Mouse (Mus musculus) embryonic facial prominence, embryonic 10.5 days (tissue): ENCODE results near the gene Ntrk2. TPM values are rescaled to one million over a fixed set of nuclear protein-coding genes. Genes with fewer than 3 reads are reported as not detected.
A peak's percentile ranks its signal among the peaks of the same experiment; 100 is the strongest.

Experiments used
- DNase-seq: peaks from one replicate; pipeline ENCODE4 v3.0.0-alpha.2; 2017; ENCODE audit warnings: low spot score
- H3K27ac ChIP-seq: fragments of 300-500 bp; sonication (generic); replicated peaks from 2 replicates; pipeline ENCODE4 v1.5.1; 2016; ENCODE audit warnings: mild to moderate bottlenecking
- H3K27me3 ChIP-seq: fragments of 300-500 bp; sonication (generic); replicated peaks from 2 replicates; pipeline ENCODE4 v1.6.1; 2016; ENCODE audit warnings: low read depth, mild to moderate bottlenecking; ENCODE audit not compliant: poor library complexity, severe bottlenecking
- H3K36me3 ChIP-seq: fragments of 300-500 bp; sonication (generic); replicated peaks from 2 replicates; pipeline ENCODE4 v1.6.1; 2016; ENCODE audit warnings: mild to moderate bottlenecking, moderate library complexity
- H3K4me1 ChIP-seq: fragments of 300-500 bp; sonication (generic); 2 replicates; pipeline ENCODE4 v1.6.1; 2016
- H3K4me3 ChIP-seq: fragments of 300-500 bp; sonication (generic); 2 replicates; pipeline ENCODE4 v1.5.1; 2016; ENCODE audit warnings: mild to moderate bottlenecking, moderate library complexity
- H3K9me3 ChIP-seq: fragments of 300-500 bp; sonication (generic); 2 replicates; pipeline ENCODE4 v1.6.1; 2016; ENCODE audit warnings: mild to moderate bottlenecking
- WGBS: fragments of 180-500 bp; shearing (Covaris S2); methylation state at CpG from one replicate; pipeline ENCODE4 v1.1.7; 2016; 5-methylcytosine and 5-hydroxymethylcytosine counted together
- polyA plus RNA-seq: library from polyadenylated mRNA; unstranded; fragments of >200 nt; fragmentation: Nextera tagmentation; extraction: Ambion mirVana; gene quantifications from 2 replicates; pipeline ENCODE4 v1.2.1, GENCODE M21; 2016

Gene Ntrk2
- polyA plus RNA-seq, 1 experiment from 2014 or later, result 11.5 TPM

DNA sequence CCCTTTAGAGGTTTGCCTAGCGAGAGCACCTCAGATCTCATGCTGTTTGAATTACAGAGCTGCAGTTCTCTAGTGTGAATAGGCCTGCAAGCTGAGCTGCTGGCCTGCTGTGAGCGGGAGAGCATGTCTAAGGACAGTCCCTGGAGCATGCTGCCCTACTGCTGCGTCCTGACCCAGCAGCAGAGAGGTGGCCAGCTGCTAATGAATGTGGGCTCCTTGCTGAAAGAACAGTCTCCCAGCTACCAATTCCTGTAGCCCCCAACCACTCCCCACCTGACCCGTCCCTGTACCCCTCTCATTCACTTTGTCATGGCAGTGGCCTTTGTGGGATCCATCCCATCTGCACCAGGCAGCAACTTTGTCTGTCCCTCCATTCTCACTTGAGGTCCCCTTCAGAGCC is 126.8 kb downstream of the Ntrk2 start:
- H3K4me1 ChIP-seq, result peaks cover 33% of the 10 kb centered on the region
- DNase-seq, result no peak
- H3K9me3 ChIP-seq, result no peaks in the 10 kb centered on the region
- H3K27ac ChIP-seq, result peak overlapping the region; percentile 24; the same call in 1 of the 2 replicates
- 14% methylated on average over 4 of the region's 4 CpGs for WGBS
- peaks cover 14% of the 10 kb centered on the region for H3K27me3 ChIP-seq
- no peak overlapping the region for H3K4me3 ChIP-seq
- H3K36me3 ChIP-seq, result no peaks in the 10 kb centered on the region

DNA sequence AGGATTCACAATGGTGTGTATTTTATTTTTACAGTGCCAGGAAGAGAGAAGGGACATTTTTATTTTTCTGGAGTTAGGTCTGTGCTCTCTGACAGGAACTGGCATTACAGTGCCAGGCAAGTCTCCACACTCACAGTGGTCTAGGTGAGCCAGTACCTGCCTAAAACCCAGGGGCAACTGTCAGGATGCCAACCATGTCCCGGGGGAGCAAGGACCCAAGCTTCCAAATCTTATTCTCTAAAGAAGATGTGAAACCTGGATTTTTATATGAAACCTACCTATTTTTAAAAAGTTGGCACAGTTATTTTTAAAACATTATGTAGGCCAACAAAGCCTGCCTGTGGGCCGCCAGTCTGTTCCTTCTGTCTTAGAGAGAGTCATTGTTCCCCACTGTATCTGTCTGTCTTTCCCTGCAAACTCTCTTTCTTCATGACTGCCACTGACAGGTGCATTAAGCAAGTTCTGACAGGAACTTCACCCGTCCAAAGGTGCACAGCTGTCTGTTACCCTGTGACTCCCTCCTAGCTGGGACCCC is 128.3 kb downstream of the Ntrk2 start:
- no peak overlapping the region for H3K27ac ChIP-seq
- WGBS, result 76% methylated on average over 3 of the region's 3 CpGs
- H3K36me3 ChIP-seq, result no peaks in the 10 kb centered on the region
- H3K4me1 ChIP-seq, result peaks cover 33% of the 10 kb centered on the region
- no peak overlapping the region for H3K4me3 ChIP-seq
- H3K27me3 ChIP-seq, result peaks cover 14% of the 10 kb centered on the region
- no peak for DNase-seq
- H3K9me3 ChIP-seq, result no peaks in the 10 kb centered on the region

DNA sequence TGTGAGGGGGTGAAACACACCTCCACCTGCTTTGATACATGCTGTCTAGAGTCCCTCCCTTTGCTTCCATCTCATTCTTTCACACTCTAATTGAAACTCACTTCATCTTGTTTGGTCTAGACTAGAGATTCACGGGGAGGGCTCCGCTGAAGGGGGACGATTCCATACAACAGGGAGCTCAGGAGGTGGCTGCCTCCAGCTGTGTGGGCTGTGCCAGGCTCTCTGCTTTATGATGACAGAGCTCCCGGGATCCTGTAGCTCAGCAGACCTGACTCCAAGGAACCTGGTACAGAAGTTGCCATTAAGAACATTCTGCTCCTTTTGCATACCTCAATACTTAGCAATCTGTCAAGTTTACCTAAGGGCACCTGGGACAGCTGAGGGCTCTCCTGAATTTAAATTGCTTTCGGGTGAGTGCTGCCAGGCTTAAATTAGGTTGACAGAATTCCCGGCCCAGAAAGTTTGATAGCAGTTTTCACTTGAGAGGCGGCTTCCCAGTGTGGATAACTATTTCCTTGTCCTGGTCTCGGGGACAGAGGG is 129.7 kb downstream of the Ntrk2 start:
- no peaks in the 10 kb centered on the region for H3K36me3 ChIP-seq
- no peak for DNase-seq
- peaks cover 14% of the 10 kb centered on the region for H3K27me3 ChIP-seq
- H3K9me3 ChIP-seq, result no peaks in the 10 kb centered on the region
- peaks cover 33% of the 10 kb centered on the region for H3K4me1 ChIP-seq
- H3K4me3 ChIP-seq, result no peak overlapping the region
- H3K27ac ChIP-seq, result no peak overlapping the region
- WGBS, result 15% methylated on average over 8 of the region's 8 CpGs

DNA sequence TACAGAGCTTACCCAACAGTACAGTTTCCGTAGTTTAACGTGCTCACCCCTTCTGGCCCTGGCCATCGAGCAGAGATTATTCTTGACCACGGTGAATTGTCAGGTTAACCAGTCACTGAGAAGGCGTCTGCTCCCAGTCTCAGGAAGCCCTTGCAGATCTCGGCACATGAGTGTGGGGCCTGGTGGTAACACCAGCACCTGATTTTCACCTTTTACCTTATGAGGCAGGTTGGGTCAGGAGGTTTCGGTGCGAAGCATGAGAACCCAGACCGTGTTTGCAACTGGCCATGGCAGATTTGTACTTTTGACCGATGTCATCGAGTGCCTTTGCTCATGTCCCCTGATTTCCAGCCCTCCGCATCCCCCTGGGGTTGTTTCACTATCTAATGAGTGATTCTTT is 131.5 kb downstream of the Ntrk2 start:
- Histone ChIP-seq H3K4me3 (no peak overlapping the region), H3K4me1 (peaks cover 28% of the 10 kb centered on the region), H3K36me3 (no peaks in the 10 kb centered on the region), H3K9me3 (no peaks in the 10 kb centered on the region), H3K27ac (no peak overlapping the region), H3K27me3 (peaks cover 14% of the 10 kb centered on the region)
- WGBS, result 95% methylated on average over 12 of the region's 12 CpGs
- DNase-seq, result no peak

DNA sequence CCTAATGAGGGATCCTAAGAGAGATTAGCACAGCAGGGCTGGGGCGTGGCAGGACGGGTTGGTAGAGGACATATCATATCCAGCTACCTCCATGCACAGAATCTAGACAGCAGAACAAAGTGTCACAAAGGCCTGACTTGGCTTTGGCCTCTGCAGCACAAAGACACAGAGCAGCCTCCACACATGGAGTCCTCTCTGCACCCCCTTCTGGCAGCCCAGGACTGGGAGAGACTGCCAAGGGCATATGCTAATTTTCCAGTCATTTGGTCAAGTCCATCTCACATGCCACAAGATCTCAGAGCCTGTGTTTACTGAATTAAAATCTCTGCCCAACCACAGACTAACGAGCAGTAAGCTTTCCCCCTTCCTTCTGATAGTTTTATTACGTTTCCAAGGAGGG is 132.1 kb downstream of the Ntrk2 start:
- Histone ChIP-seq H3K9me3 (no peaks in the 10 kb centered on the region), H3K36me3 (no peaks in the 10 kb centered on the region)

DNA sequence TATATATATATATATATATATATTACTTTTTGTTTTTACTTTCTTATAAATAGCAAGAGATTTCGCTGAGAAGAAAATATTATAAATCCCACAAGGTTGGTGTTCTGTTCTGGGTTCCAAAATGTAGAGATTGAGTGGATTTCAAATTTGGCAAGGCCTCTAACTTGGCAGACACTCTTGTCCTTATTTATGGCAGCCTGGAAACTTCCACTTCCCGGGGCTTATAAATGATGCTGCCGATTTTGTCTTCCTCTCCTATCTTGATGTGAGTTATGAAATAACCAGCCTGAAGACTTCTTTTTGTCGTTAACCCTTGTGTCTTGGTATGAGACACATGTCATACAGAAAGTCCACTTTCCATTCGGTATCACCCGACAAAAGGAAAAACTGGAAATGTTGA is 133.8 kb downstream of the Ntrk2 start:
- no peak overlapping the region for H3K27ac ChIP-seq
- DNase-seq, result no peak
- H3K4me1 ChIP-seq, result peaks cover 12% of the 10 kb centered on the region
- H3K4me3 ChIP-seq, result no peak overlapping the region
- no peaks in the 10 kb centered on the region for H3K36me3 ChIP-seq
- peaks cover 9% of the 10 kb centered on the region for H3K27me3 ChIP-seq
- no peaks in the 10 kb centered on the region for H3K9me3 ChIP-seq
- 90% methylated on average over 6 of the region's 6 CpGs for WGBS

More for the DNA sequence above, 132.1 kb downstream of the Ntrk2 start:
- no peak overlapping the region for H3K27ac ChIP-seq
- H3K4me3 ChIP-seq, result no peak overlapping the region
- 83% methylated on average over 4 of the region's 4 CpGs for WGBS
- peaks cover 14% of the 10 kb centered on the region for H3K27me3 ChIP-seq
- H3K4me1 ChIP-seq, result peaks cover 22% of the 10 kb centered on the region
- no peak for DNase-seq

DNA sequence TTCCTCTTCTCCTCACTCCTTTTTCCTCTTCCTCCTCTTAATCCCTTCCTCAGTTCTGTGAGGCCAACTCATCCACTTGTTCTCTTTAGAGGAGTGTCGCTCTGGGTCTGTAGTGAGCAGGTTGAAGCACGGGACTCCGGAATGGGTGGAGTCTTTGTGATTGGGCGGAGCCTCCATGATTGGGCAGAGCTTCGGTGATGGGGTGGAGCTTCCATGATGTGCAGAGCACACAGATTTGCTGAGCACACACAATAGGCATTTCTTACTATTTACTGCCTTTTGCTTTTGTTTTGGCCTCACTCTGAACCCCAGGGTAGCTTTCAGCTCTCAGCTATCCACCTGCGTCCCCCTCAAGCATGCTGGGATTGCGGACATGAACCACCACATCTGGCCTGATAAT is 134.4 kb downstream of the Ntrk2 start:
- Histone ChIP-seq H3K9me3 (no peaks in the 10 kb centered on the region), H3K4me1 (peaks cover 6% of the 10 kb centered on the region), H3K27ac (no peak overlapping the region), H3K36me3 (no peaks in the 10 kb centered on the region), H3K27me3 (peaks cover 3% of the 10 kb centered on the region; the same call in 1 of the 2 replicates), H3K4me3 (no peak overlapping the region)
- no peak for DNase-seq
- 48% methylated on average over 7 of the region's 7 CpGs for WGBS

DNA sequence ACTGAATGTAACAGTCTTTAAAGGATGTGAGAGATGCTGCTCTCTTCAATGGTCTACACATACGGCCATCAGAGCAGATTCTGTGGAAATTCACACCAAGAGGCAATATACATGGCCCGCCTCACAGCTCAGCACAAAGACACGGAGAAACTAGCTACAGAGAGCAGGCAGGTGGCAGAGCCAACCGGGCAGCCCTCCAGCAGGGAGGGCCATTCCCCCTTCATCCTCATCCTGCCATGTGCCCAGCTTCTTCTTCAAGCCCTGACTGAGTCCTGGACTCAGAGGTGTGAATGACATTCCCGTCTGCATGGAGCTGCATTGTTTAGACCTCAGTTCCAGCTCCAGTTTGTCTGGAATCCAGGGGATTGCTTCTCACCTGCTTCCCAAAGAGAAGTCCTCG is 139.4 kb downstream of the Ntrk2 start:
- no peak for DNase-seq
- H3K36me3 ChIP-seq, result no peaks in the 10 kb centered on the region
- no peaks in the 10 kb centered on the region for H3K27me3 ChIP-seq
- H3K4me1 ChIP-seq, result peaks cover 7% of the 10 kb centered on the region
- H3K4me3 ChIP-seq, result no peak overlapping the region
- WGBS, result 86% methylated on average over 6 of the region's 6 CpGs
- H3K27ac ChIP-seq, result no peak overlapping the region
- H3K9me3 ChIP-seq, result no peaks in the 10 kb centered on the region

DNA sequence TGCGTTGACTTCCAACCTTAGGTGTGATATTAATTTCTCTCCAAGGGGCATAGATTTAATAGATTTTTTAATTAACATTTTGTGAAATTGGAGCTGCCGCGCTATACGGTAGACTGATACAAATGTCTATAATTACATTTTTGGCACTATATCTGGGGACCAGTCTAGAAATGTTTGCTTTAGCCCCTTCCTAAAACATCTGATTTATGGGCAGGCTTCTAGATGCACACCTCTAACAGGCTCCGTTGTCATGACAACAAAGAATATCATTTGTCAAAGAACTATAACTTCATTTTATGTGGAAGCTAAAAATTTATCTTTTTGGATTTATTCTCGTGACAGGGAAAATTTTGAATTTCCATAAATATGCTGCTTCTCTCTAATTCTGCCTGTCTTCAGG is 140.2 kb downstream of the Ntrk2 start:
- Histone ChIP-seq H3K36me3 (no peaks in the 10 kb centered on the region), H3K4me3 (no peak overlapping the region), H3K27me3 (no peaks in the 10 kb centered on the region), H3K9me3 (no peaks in the 10 kb centered on the region), H3K4me1 (peaks cover 7% of the 10 kb centered on the region; the same call in 1 of the 2 replicates), H3K27ac (no peak overlapping the region)
- no peak for DNase-seq
- 94% methylated on average over 6 of the region's 6 CpGs for WGBS

DNA sequence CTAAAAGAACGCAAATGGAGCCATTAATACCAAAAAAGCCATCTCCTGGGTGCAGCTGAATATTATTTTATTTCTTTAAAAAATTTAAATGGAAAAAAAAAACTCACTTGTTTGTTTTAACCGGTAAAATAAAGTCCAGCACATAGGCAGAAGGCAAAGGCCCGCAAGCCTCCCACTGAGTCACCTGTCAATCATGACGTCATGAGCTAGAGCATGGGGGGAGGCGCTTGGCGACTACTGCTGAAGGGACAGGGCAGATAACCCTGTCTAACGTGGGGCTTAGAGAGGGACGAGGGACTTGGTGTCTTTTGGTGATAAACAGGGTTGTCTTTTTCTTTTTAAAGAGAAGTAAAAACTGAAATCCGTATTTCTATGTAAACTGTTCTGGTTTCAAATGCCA is 140.7 kb downstream of the Ntrk2 start:
- DNase-seq, result no peak
- H3K36me3 ChIP-seq, result no peaks in the 10 kb centered on the region
- peaks cover 7% of the 10 kb centered on the region; the same call in 1 of the 2 replicates for H3K4me1 ChIP-seq
- no peak overlapping the region for H3K27ac ChIP-seq
- H3K4me3 ChIP-seq, result no peak overlapping the region
- no peaks in the 10 kb centered on the region for H3K9me3 ChIP-seq
- 49% methylated on average over 9 of the region's 9 CpGs for WGBS
- H3K27me3 ChIP-seq, result no peaks in the 10 kb centered on the region

DNA sequence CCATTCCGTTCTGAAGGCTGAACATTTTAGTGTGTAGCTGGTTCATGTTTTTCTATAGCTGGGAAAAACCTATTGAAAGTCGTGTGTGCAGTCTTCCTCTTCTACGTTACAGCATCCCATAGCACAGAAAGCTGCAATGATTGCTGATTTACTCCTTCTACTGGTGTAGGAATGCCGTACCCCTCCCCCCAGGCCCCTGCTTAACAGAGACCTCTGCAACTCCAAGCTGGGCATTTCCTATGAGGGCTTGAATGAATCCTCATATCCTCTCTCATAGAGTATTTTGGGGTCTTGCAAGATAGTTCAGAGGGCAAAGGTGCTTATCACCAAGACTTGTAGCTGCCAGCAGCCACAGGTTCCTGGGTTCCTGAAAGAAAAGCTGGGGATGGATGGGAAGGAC is 148.0 kb downstream of the Ntrk2 start:
- DNase-seq, result no peak
- 15% methylated on average over 4 of the region's 4 CpGs for WGBS
- Histone ChIP-seq H3K4me1 (peaks cover 37% of the 10 kb centered on the region), H3K27ac (no peak overlapping the region), H3K9me3 (no peaks in the 10 kb centered on the region), H3K36me3 (no peaks in the 10 kb centered on the region), H3K27me3 (no peaks in the 10 kb centered on the region; the same call in 1 of the 2 replicates), H3K4me3 (no peak overlapping the region)

DNA sequence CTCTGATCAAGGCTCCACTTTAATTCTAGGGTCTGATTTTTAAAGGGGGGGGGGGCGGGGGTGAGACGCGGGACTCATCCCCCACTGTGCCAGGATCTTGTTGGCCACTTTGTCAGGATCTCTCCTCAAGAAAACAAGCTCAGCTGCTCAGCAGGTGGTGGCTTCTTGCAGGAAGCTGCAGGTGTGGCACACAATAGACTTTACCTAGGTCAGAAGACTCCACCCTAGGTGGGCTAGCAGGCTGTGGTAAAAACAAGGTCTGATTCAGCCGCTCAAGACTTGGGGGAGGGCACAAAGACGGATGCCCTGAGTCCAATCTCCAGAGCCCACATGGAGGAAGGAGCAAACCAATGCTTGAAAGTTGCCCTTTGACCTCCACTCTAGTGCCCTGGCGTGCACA is 148.4 kb downstream of the Ntrk2 start:
- no peaks in the 10 kb centered on the region for H3K36me3 ChIP-seq
- no peak overlapping the region for H3K27ac ChIP-seq
- no peak for DNase-seq
- no peaks in the 10 kb centered on the region for H3K9me3 ChIP-seq
- peaks cover 37% of the 10 kb centered on the region for H3K4me1 ChIP-seq
- H3K4me3 ChIP-seq, result no peak overlapping the region
- no peaks in the 10 kb centered on the region; the same call in 1 of the 2 replicates for H3K27me3 ChIP-seq
- WGBS, result 5% methylated on average over 6 of the region's 6 CpGs

DNA sequence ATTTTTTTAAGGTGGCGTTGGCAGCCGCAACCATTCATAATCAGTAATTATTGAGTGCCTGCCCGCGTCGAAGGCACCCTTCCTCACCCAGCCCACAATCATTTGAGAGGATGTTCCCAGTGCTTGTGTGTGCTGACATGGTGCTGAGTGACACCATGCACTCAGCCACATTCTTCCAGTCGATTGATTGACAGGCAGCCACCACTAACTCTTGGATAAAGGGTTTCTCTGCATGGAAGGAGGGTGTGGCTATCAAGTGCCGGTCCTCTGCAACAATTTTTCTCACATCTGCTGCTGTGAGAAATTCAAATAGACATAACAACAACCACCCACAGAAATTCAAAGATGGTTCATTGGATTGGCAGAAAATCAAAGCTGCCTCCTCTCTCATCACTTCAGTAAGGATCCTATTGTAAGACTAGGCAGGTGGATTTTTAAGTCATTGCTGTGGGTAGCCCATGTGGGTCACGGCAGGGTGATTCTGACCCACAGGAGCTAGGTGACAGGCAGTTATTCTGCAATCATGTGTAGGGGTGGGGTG is 148.9 kb downstream of the Ntrk2 start:
- 39% methylated on average over 8 of the region's 8 CpGs for WGBS
- no peaks in the 10 kb centered on the region for H3K36me3 ChIP-seq
- DNase-seq, result no peak
- no peaks in the 10 kb centered on the region for H3K9me3 ChIP-seq
- H3K4me3 ChIP-seq, result no peak overlapping the region
- H3K27ac ChIP-seq, result no peak overlapping the region
- peaks cover 37% of the 10 kb centered on the region for H3K4me1 ChIP-seq
- H3K27me3 ChIP-seq, result no peaks in the 10 kb centered on the region; the same call in 1 of the 2 replicates
